Comparison of ENCODE assay signal across 27 mouse cellular contexts in the genomic region with DNA sequence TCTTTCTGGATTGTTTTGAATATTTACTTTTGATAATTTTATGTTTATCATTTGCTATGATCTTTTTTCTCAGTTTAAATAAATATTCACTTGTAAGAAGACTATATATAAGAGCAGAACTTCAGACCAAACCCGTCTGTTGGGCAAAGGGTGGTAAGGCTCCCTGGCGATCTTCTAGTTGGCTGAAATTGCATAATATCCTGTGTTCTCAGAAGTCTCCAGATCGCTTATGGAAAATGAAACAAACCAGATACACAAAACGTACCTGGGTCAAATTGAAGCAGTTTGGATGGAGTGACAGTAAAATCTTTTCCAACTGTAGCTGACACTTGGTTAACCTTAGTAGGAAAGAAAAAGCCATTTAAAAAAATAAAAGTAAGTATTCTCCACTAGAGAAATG. TPM values are rescaled to one million over a fixed set of nuclear protein-coding genes. Genes with fewer than 3 reads are reported as not detected.
DNase-seq lines count a peak whose midpoint lies in the region; ATAC-seq and TF ChIP-seq lines count a peak whose summit lies in the region.
"Had no signal": no experiment of that assay in that cellular context is flagged by ENCODE, and none has a peak within 500 bp of the region (broad histone marks: within the 10 kb centered on the region; RNA-seq: fewer than 3 reads in every experiment).

No protein-coding gene starts in this region.

- no peak overlapping the region for H3K4me3 ChIP-seq in lung, postnatal 0 days (ENCODE audit: low read depth, low read length)
- H3K4me3 ChIP-seq: forebrain, embryonic 10.5 days; forebrain, embryonic 13.5 days; heart, embryonic 13.5 days had no signal

- no peak overlapping the region for H3K27ac ChIP-seq in lung, postnatal 0 days (ENCODE audit: low read length)
- H3K27ac ChIP-seq: forebrain, embryonic 10.5 days; forebrain, embryonic 13.5 days; heart, embryonic 13.5 days; hindbrain, embryonic 14.5 days; hindbrain, postnatal 0 days had no signal

- H3K9ac ChIP-seq in lung, postnatal 0 days (replicated peaks; ENCODE audit: low read depth), result no peak overlapping the region
- H3K9ac ChIP-seq: forebrain, embryonic 13.5 days; heart, embryonic 13.5 days; hindbrain, embryonic 14.5 days had no signal

- H3K36me3 ChIP-seq in lung, postnatal 0 days (ENCODE audit: insufficient read depth, low read length), result no peaks in the 10 kb centered on the region
- H3K36me3 ChIP-seq: forebrain, embryonic 10.5 days; G1E had no signal

- H3K27me3 ChIP-seq in lung, postnatal 0 days (replicated peaks; ENCODE audit: insufficient read depth, low read length), result no peaks in the 10 kb centered on the region
- H3K27me3 ChIP-seq: forebrain, embryonic 13.5 days; heart, embryonic 13.5 days had no signal

- no peak overlapping the region for H3K4me2 ChIP-seq in lung, postnatal 0 days (replicated peaks; ENCODE audit: low read depth, low read length)
- H3K4me2 ChIP-seq: forebrain, embryonic 13.5 days; heart, embryonic 13.5 days; hindbrain, embryonic 14.5 days had no signal

- no peak for ATAC-seq in lung, postnatal 0 days
- ATAC-seq in common myeloid progenitor, adult 5-6 weeks (replicated peaks; ENCODE audit: low read depth, poor library complexity, severe bottlenecking), result peak; percentile 63; the same call in 1 of the 2 replicates
- ATAC-seq in megakaryocyte progenitor cell, adult 5-6 weeks (replicated peaks; ENCODE audit: poor library complexity), result peak; percentile 72
- ATAC-seq: forebrain, embryonic 13.5 days; forebrain, embryonic 16.5 days; hindbrain, postnatal 0 days; inflammation-experienced regulatory T-cells, adult 6 months had no signal

- DNase-seq in lung, postnatal 0 days (ENCODE audit: low spot score), result peak; percentile 33
- no peak for DNase-seq in lung, postnatal 14 days
- no peak for DNase-seq in layer of hippocampus, adult 11-12 months (ENCODE audit: low spot score)
- no peak for DNase-seq in MN1 (ENCODE audit: low spot score)
- DNase-seq: adrenal gland, adult 2 months; adrenal gland, postnatal 14 days; cerebellum, adult 11 months; cerebellum, adult 2 months; cerebellum, adult 9-11 months; cerebellum, postnatal 25 days; gastrocnemius, postnatal 10 days; gastrocnemius, postnatal 36 days; heart, adult 11 months; heart, postnatal 14 days; heart, postnatal 4 days had no signal

- H3K9me3 ChIP-seq in lung, postnatal 0 days (ENCODE audit: low read length), result no peaks in the 10 kb centered on the region
- H3K9me3 ChIP-seq: forebrain, embryonic 10.5 days; forebrain, embryonic 13.5 days; heart, embryonic 13.5 days had no signal

- no peak for TF ChIP-seq EP300 in lung, postnatal 0 days (IDR thresholded peaks at IDR 0.05)

- no peak for TF ChIP-seq CTCF in lung, postnatal 0 days (IDR thresholded peaks at IDR 0.05)

- WGBS in lung, postnatal 0 days, result 35% methylated on average over 4 of the region's 4 CpGs

- H3K4me1 ChIP-seq in lung, postnatal 0 days (ENCODE audit: insufficient read depth, low read depth, low read length), result no peaks in the 10 kb centered on the region

RNA-seq across cellular contexts. Expression of a gene that starts 37.0 kb away (rescaled TPM):
- polyA plus RNA-seq in lung, postnatal 0 days (2015; fragmentation: Nextera tagmentation; extraction: Ambion mirVana), result not detected in 2 replicates
- total RNA-seq in common myeloid progenitor, adult 5-6 weeks (2017), result not detected in 2 replicates
- total RNA-seq in megakaryocyte progenitor cell, adult 5-6 weeks (2015), result not detected in 2 replicates
- total RNA-seq in megakaryocyte progenitor cell, adult 5-6 weeks (2017), result not detected in 2 replicates
- total RNA-seq: adrenal gland, adult 2 months; adrenal gland, postnatal 14 days; G1E; gastrocnemius, adult 18-20 months; gastrocnemius, postnatal 10 days; gastrocnemius, postnatal 36 days; heart, postnatal 14 days; heart, postnatal 4 days; hindbrain, postnatal 0 days had no signal
- polyA plus RNA-seq: adrenal gland, adult 2 months; cerebellum, adult 2 months; forebrain, embryonic 10.5 days; forebrain, embryonic 16.5 days; G1E; heart, embryonic 16.5 days; hindbrain, embryonic 14.5 days; hindbrain, postnatal 0 days; inflammation-experienced regulatory T-cells, adult 6 months had no signal
